In genomic region chr1:57335200-57335599, GRCm38 (mm10) we compare ENCODE assay signal across 19 mouse cellular contexts. TPM values are rescaled to one million over a fixed set of nuclear protein-coding genes. Genes with fewer than 3 reads are reported as not detected.
DNase-seq lines count a peak whose midpoint lies in the region; ATAC-seq and TF ChIP-seq lines count a peak whose summit lies in the region.
"Had no signal": no experiment of that assay in that cellular context is flagged by ENCODE, and none has a peak within 500 bp of the region (broad histone marks: within the 10 kb centered on the region; RNA-seq: fewer than 3 reads in every experiment).

No protein-coding gene starts in this region.

- no peak for TF ChIP-seq CTCF in intestine, postnatal 0 days (IDR thresholded peaks at IDR 0.05; ENCODE audit: low read depth)

- 51% methylated on average over 5 of the region's 5 CpGs for WGBS in intestine, embryonic 15.5 days
- WGBS in intestine, postnatal 0 days: 41% methylated on average over 5 of the region's 5 CpGs

- H3K9me3 ChIP-seq in intestine, embryonic 15.5 days: no peaks in the 10 kb centered on the region
- no peaks in the 10 kb centered on the region for H3K9me3 ChIP-seq in intestine, postnatal 0 days (ENCODE audit: control insufficient read depth)
- H3K9me3 ChIP-seq: G1E had no signal

- H3K27me3 ChIP-seq in intestine, embryonic 15.5 days (replicated peaks): no peaks in the 10 kb centered on the region
- no peaks in the 10 kb centered on the region for H3K27me3 ChIP-seq in intestine, postnatal 0 days (replicated peaks; ENCODE audit: control insufficient read depth, insufficient read depth, low read length)
- H3K27me3 ChIP-seq: CH12.LX had no signal

- H3K9ac ChIP-seq in intestine, embryonic 15.5 days: no peak overlapping the region
- no peak overlapping the region for H3K9ac ChIP-seq in intestine, postnatal 0 days (ENCODE audit: low read depth, low read length)

- DNase-seq in gastrocnemius, adult 8-10 months (ENCODE audit: low spot score in 2 of 2): no peak
- DNase-seq: adrenal gland, adult 2 months; adrenal gland, adult 8-10 months; adrenal gland, postnatal 10 days; adrenal gland, postnatal 14 days; adrenal gland, postnatal 25 days; adrenal gland, postnatal 36 days; B cell, adult 2 months; cerebellum, adult 11 months; cerebellum, adult 11-12 months; cerebellum, adult 18-20 months had no signal

- 0 out of 2 replicates have a peak, but pooled peaks have one; percentile 51 for ATAC-seq in intestine, embryonic 15.5 days
- ATAC-seq in intestine, postnatal 0 days: no peak
- ATAC-seq in megakaryocyte, adult 5-6 weeks (ENCODE audit: poor library complexity, severe bottlenecking): peak; percentile 76
- ATAC-seq: activated CD4-positive, CD25-positive, alpha-beta regulatory T cell, adult 4 months; CD4-positive, CD25-positive, alpha-beta regulatory T cell, adult 4 months; Patski had no signal

- H3K4me3 ChIP-seq in intestine, embryonic 15.5 days (replicated peaks): no peak overlapping the region
- H3K4me3 ChIP-seq in intestine, postnatal 0 days (ENCODE audit: low read depth, low read length): no peak overlapping the region

- no peaks in the 10 kb centered on the region for H3K36me3 ChIP-seq in intestine, embryonic 15.5 days
- H3K36me3 ChIP-seq in intestine, postnatal 0 days (ENCODE audit: control insufficient read depth, insufficient read depth): no peaks in the 10 kb centered on the region
- H3K36me3 ChIP-seq: G1E had no signal

- no peak overlapping the region for H3K4me2 ChIP-seq in intestine, embryonic 15.5 days (replicated peaks)
- no peak overlapping the region for H3K4me2 ChIP-seq in intestine, postnatal 0 days (replicated peaks; ENCODE audit: low read depth)

- no peak overlapping the region for H3K27ac ChIP-seq in intestine, embryonic 15.5 days
- H3K27ac ChIP-seq in intestine, postnatal 0 days (ENCODE audit: low read depth, low read length): no peak overlapping the region

- 0 out of 2 replicates have a peak, but pooled peaks cover 3% of the 10 kb centered on the region for H3K4me1 ChIP-seq in intestine, embryonic 15.5 days (replicated peaks)
- H3K4me1 ChIP-seq in intestine, postnatal 0 days (replicated peaks; ENCODE audit: control insufficient read depth, insufficient read depth, low read length): no peaks in the 10 kb centered on the region

RNA-seq across cellular contexts. Expression of gene 1700066M21Rik, which starts 42.2 kb away (rescaled TPM):
- 10.1 and 12.7 TPM in 2 replicates for polyA plus RNA-seq in intestine, embryonic 15.5 days (2015; fragmentation: Nextera tagmentation; extraction: Ambion mirVana)
- polyA plus RNA-seq in intestine, postnatal 0 days (2015; fragmentation: Nextera tagmentation; extraction: Ambion mirVana): 4.3 and 4.8 TPM in 2 replicates
- 22.5 and 23.5 TPM in 2 replicates for total RNA-seq in megakaryocyte, adult 5-6 weeks (2015)
- 16.7 and 20.6 TPM in 2 replicates for total RNA-seq in megakaryocyte, adult 5-6 weeks (2017)
- 1 to 10 TPM; 2.0 to 4.1 (median 2.8) TPM for total RNA-seq in gastrocnemius, adult 8-10 months (2022)
